Mouse (Mus musculus) thymus, adult 2 months (tissue): ENCODE results near the gene Mmp14. TPM values are rescaled to one million over a fixed set of nuclear protein-coding genes. Genes with fewer than 3 reads are reported as not detected.

ENCODE experiments used
- DNase-seq: peaks from one replicate; pipeline ENCODE4 v3.0.0; 2021
- H3K27ac ChIP-seq: fragments of 200-500 bp; 2 replicates; pipeline ENCODE4 v1.5.1; 2012; ENCODE audit warnings: low read length, control low read depth; ENCODE audit not compliant: control insufficient read depth, insufficient read depth
- H3K27me3 ChIP-seq: fragments of 200-500 bp; 2 replicates; pipeline ENCODE4 v1.6.1; 2012; ENCODE audit warnings: mild to moderate bottlenecking, low read length, moderate library complexity, mixed read lengths; ENCODE audit not compliant: control insufficient read depth, insufficient read depth
- H3K36me3 ChIP-seq: fragments of 200-500 bp; 2 replicates; pipeline ENCODE4 v1.6.1; 2012; ENCODE audit warnings: mild to moderate bottlenecking, low read length, moderate library complexity; ENCODE audit not compliant: control insufficient read depth, insufficient read depth
- H3K4me1 ChIP-seq: fragments of 200-500 bp; replicated peaks from 2 replicates; pipeline ENCODE4 v1.6.1; 2012; ENCODE audit warnings: low read length; ENCODE audit not compliant: control insufficient read depth, insufficient read depth
- H3K4me3 ChIP-seq: fragments of 200-500 bp; 2 replicates; pipeline ENCODE4 v1.5.1; 2012; ENCODE audit warnings: mild to moderate bottlenecking, low read length, control low read depth, moderate library complexity; ENCODE audit not compliant: control insufficient read depth, insufficient read depth
- CTCF ChIP-seq: fragments of 200-500 bp; IDR thresholded peaks from 2 replicates; pipeline ENCODE4 v1.5.1; 2012; ENCODE audit warnings: mild to moderate bottlenecking, control low read depth, low read length, moderate library complexity, borderline replicate concordance; ENCODE audit not compliant: control insufficient read depth, poor library complexity, insufficient read depth; ENCODE audit errors: extremely low read depth
- POLR2A ChIP-seq: fragments of 200-500 bp; IDR thresholded peaks from 2 replicates; pipeline ENCODE4 v1.6.1; 2012; ENCODE audit warnings: mild to moderate bottlenecking, low read length, control low read depth, moderate library complexity; ENCODE audit not compliant: control insufficient read depth, poor library complexity, insufficient read depth; ENCODE audit errors: extremely low read depth
- WGBS: fragments of 180-500 bp; shearing (Covaris S2); methylation state at CpG from one replicate; pipeline ENCODE4 v1.1.7; 2018; 5-methylcytosine and 5-hydroxymethylcytosine counted together
- polyA plus RNA-seq: library from polyadenylated mRNA; depleted of rRNA; stranded (reverse); fragments of >200 nt; gene quantifications from 2 replicates; pipeline ENCODE4 v1.2.3, GENCODE M21; 2012

The Mmp14 gene
- polyA plus RNA-seq, 1 experiment = 76.5 TPM

GRCm38 (mm10) chr14:54401723-54402122 is 29.7 kb upstream of the Mmp14 start:
- no peak for DNase-seq
- TF ChIP-seq POLR2A = no peak
- TF ChIP-seq CTCF = no peak
- H3K27ac ChIP-seq = no peak overlapping the region
- no peak overlapping the region for H3K4me3 ChIP-seq
- H3K36me3 ChIP-seq = no peaks in the 10 kb centered on the region
- WGBS = 90% methylated on average over 3 of the region's 3 CpGs
- H3K27me3 ChIP-seq = no peaks in the 10 kb centered on the region
- peaks cover 3% of the 10 kb centered on the region for H3K4me1 ChIP-seq

GRCm38 (mm10) chr14:54408336-54409056 is 22.9 kb upstream of the Mmp14 start:
- no peak overlapping the region for H3K27ac ChIP-seq
- DNase-seq = no peak
- TF ChIP-seq POLR2A = no peak
- no peak for TF ChIP-seq CTCF
- no peak overlapping the region for H3K4me3 ChIP-seq
- 92% methylated on average over 25 of the region's 25 CpGs for WGBS
- H3K36me3 ChIP-seq = no peaks in the 10 kb centered on the region
- peaks cover 10% of the 10 kb centered on the region for H3K4me1 ChIP-seq
- no peaks in the 10 kb centered on the region for H3K27me3 ChIP-seq

- no peak for DNase-seq
- H3K4me1 ChIP-seq = peaks cover 16% of the 10 kb centered on the region
- WGBS = 62% methylated on average over 7 of the region's 7 CpGs
- no peak overlapping the region for H3K27ac ChIP-seq
- H3K27me3 ChIP-seq = no peaks in the 10 kb centered on the region
- H3K36me3 ChIP-seq = no peaks in the 10 kb centered on the region
- TF ChIP-seq CTCF (no peak), POLR2A (no peak)
- no peak overlapping the region for H3K4me3 ChIP-seq
Measured at GRCm38 (mm10) chr14:54409057-54409645, 22.3 kb upstream of the Mmp14 start.

- Histone ChIP-seq H3K27ac (no peak overlapping the region), H3K36me3 (no peaks in the 10 kb centered on the region), H3K4me3 (no peak overlapping the region), H3K4me1 (peaks cover 18% of the 10 kb centered on the region), H3K27me3 (no peaks in the 10 kb centered on the region)
- TF ChIP-seq CTCF (no peak), POLR2A (no peak)
- WGBS = 62% methylated on average over 17 of the region's 17 CpGs
- DNase-seq = no peak
Measured at GRCm38 (mm10) chr14:54409980-54410810, 21.2 kb upstream of the Mmp14 start.

GRCm38 (mm10) chr14:54412000-54412576 is 19.3 kb upstream of the Mmp14 start:
- peaks cover 18% of the 10 kb centered on the region for H3K4me1 ChIP-seq
- no peak overlapping the region for H3K27ac ChIP-seq

GRCm38 (mm10) chr14:54412629-54413170 is 18.7 kb upstream of the Mmp14 start:
- DNase-seq = peak; percentile 52
- H3K4me3 ChIP-seq = no peak overlapping the region
- H3K4me1 ChIP-seq = peaks cover 20% of the 10 kb centered on the region
- TF ChIP-seq POLR2A = no peak
- 0 out of 2 replicates have a peak, but pooled peaks have one; percentile 31 for TF ChIP-seq CTCF
- H3K36me3 ChIP-seq = no peaks in the 10 kb centered on the region
- H3K27me3 ChIP-seq = no peaks in the 10 kb centered on the region
- no peak overlapping the region for H3K27ac ChIP-seq
- WGBS = 80% methylated on average over 2 of the region's 2 CpGs

More at GRCm38 (mm10) chr14:54412000-54412576, 19.3 kb upstream of the Mmp14 start:
- Histone ChIP-seq H3K36me3 (no peaks in the 10 kb centered on the region), H3K27me3 (no peaks in the 10 kb centered on the region), H3K4me3 (no peak overlapping the region)
- no peak for TF ChIP-seq POLR2A
- no peak for TF ChIP-seq CTCF
- DNase-seq = no peak
- 74% methylated on average over 9 of the region's 9 CpGs for WGBS
